Mouse (Mus musculus) forebrain, embryonic 14.5 days (tissue): ENCODE data around the gene Slc22a3. TPM values are rescaled to one million over a fixed set of nuclear protein-coding genes. Genes with fewer than 3 reads are reported as not detected.

Source experiments
- ATAC-seq: fragments of 200-750 bp; cut with Nextera tagmentation; 2 replicates; pipeline ENCODE4 v1.8.0; 2017; ENCODE audit warnings: mild to moderate bottlenecking, moderate library complexity
- DNase-seq: peaks from one replicate; pipeline ENCODE4 v3.0.0-alpha.2; 2015; ENCODE audit warnings: low spot score
- H3K27ac ChIP-seq: fragments of 300-500 bp; sonication (generic); 2 replicates; pipeline ENCODE4 v1.5.1; 2014; ENCODE audit warnings: low read depth, mild to moderate bottlenecking, control low read depth, low read length, moderate library complexity
- H3K27me3 ChIP-seq: fragments of 300-500 bp; sonication (generic); replicated peaks from 2 replicates; pipeline ENCODE4 v1.6.1; 2014; ENCODE audit warnings: low read length, control low read depth, mixed read lengths; ENCODE audit not compliant: control insufficient read depth, insufficient read depth
- H3K36me3 ChIP-seq: fragments of 300-500 bp; sonication (generic); 2 replicates; pipeline ENCODE4 v1.6.1; 2014; ENCODE audit warnings: low read length, control low read depth; ENCODE audit not compliant: control insufficient read depth, insufficient read depth
- H3K4me1 ChIP-seq: fragments of 300-500 bp; sonication (generic); 2 replicates; pipeline ENCODE4 v1.6.1; 2014; ENCODE audit warnings: antibody characterized with exemption, low read length, control low read depth; ENCODE audit not compliant: control insufficient read depth, insufficient read depth
- H3K4me2 ChIP-seq: fragments of 300-500 bp; sonication (generic); 2 replicates; pipeline ENCODE4 v1.6.1; 2014; ENCODE audit warnings: mild to moderate bottlenecking, control low read depth, low read length
- H3K4me3 ChIP-seq: fragments of 300-500 bp; sonication (generic); 2 replicates; pipeline ENCODE4 v1.5.1; 2014; ENCODE audit warnings: low read depth, low read length, control low read depth
- H3K9ac ChIP-seq: fragments of 300-500 bp; sonication (generic); 2 replicates; pipeline ENCODE4 v1.6.1; 2014; ENCODE audit warnings: mild to moderate bottlenecking, low read length, control low read depth, moderate library complexity
- H3K9me3 ChIP-seq: fragments of 300-500 bp; sonication (generic); replicated peaks from 2 replicates; pipeline ENCODE4 v1.6.1; 2016; ENCODE audit warnings: low read length, control low read depth, mixed read lengths; ENCODE audit not compliant: control insufficient read depth
- WGBS: fragments of 180-500 bp; shearing (Covaris S2); extraction: QIAGEN DNeasy Blood & Tissue Kit; methylation state at CpG from one replicate; pipeline ENCODE4 v1.1.7; 2014; 5-methylcytosine and 5-hydroxymethylcytosine counted together
- polyA plus RNA-seq: library from polyadenylated mRNA; unstranded; fragments of >200 nt; fragmentation: Nextera tagmentation; extraction: Ambion mirVana; gene quantifications from 2 replicates; pipeline ENCODE4 v1.2.1, GENCODE M21; 2014

The Slc22a3 gene
- polyA plus RNA-seq = 0.11 and 0.49 TPM in 2 replicates

DNA sequence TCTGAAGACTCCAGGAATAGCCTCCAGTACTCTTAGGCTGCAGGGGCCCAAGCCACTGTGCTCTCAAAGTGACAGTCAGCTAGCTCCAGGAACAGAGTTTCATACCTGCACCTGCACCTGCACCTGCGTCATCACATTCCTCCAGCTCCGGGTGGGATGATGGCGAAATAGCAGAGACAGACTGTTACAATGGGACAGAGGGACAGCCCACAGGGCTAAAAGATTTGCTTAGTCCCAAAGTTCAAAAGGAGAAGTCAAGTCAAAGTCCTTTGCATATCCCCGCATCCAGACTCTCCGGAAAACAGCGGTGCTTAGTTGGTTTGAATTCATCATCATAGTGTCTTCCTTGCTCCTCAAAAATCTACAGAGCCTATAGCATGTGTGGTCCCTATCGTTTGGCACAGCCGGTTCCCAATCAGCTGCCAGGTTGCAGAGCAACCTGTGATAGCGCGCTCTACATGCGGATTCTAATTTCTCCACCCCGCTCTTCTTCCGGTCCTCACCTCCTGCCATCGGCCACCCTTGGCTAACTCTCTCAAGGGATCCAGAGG, at the start of gene Slc22a3:
TSS of gene Slc22a3 (minus strand) at position 51 of the 551 bp plus-strand sequence.
- peak within 1 kb of the TSS; percentile 22 for H3K4me3 ChIP-seq
- H3K4me2 ChIP-seq = peak within 1 kb of the TSS; percentile 45
- 10% methylated on average over 14 of the region's 14 CpGs for WGBS
- peaks cover 34% of the 10 kb centered on the region for H3K27me3 ChIP-seq
- no peaks in the 10 kb centered on the region for H3K4me1 ChIP-seq
- no peaks in the 10 kb centered on the region for H3K36me3 ChIP-seq
- no peak within 1 kb of the TSS for H3K9ac ChIP-seq
- no peak for ATAC-seq
- H3K27ac ChIP-seq = no peak within 1 kb of the TSS
- DNase-seq = no peak
- no peaks in the 10 kb centered on the region for H3K9me3 ChIP-seq

DNA sequence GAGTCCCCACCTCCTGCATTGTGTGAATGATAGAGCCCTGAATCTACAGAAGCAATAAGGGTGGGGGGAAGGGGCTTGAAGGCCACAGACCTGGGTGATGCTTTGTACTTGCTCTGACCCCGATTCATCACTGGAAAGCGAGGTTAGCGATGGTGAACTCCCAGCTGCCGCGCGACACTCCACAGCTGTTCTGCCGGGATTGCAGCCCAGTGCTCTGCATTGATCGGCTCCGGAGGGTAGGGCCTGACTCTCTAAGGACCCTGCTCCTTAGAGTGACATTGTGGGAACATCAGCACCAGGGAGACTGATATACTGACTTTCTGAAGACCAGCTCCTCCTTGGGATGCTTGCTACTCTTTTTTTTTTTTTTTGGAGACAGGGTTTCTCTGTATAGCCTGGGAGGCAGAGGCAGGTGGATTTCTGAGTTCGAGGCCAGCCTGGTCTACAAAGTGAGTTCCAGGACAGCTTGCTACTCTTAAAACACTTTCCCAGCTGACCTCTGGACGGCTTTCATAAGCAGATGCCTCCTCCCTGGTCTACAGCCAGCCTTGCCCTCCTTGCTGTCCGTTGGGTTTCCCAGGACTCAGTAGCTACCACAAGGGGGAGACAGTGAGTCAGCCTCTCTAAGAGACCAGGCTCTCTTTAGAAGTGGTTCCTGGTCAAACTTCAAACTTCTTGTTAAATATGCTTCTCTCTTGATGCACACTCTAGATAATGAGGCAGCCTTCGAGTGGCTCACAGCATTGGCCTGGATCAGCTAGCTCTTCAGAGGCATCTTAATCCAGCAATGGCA, 27.0 kb upstream of the Slc22a3 start:
- Histone ChIP-seq H3K27ac (no peak overlapping the region), H3K4me3 (no peak overlapping the region), H3K9me3 (no peaks in the 10 kb centered on the region), H3K4me1 (no peaks in the 10 kb centered on the region), H3K27me3 (no peaks in the 10 kb centered on the region), H3K4me2 (no peak overlapping the region), H3K36me3 (no peaks in the 10 kb centered on the region), H3K9ac (no peak overlapping the region)
- ATAC-seq = no peak
- WGBS = 66% methylated on average over 13 of the region's 13 CpGs
- DNase-seq = peak; percentile 72

DNA sequence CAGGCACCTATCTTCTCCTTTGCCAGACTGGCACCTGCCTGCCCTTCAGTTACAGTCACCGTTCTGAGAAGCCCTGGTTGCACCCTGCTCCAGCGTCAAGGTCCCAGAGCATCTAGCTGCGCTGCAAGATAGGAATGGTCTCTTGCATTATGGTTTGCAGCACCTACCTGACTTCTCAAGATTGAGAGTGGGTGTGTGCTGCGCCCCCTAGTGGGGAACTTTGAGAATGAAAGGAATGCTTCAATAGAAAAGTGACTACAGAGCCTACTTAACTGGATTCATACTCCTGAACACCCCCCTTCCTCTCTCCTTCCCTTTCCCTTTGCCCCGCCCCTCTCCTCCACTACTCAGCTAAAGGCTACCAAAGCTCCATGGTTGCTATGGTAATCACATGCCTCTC, 24.6 kb upstream of the Slc22a3 start:
- 34% methylated on average over 5 of the region's 5 CpGs for WGBS
- H3K36me3 ChIP-seq = no peaks in the 10 kb centered on the region
- H3K4me1 ChIP-seq = no peaks in the 10 kb centered on the region
- no peak overlapping the region for H3K4me2 ChIP-seq
- H3K9me3 ChIP-seq = no peaks in the 10 kb centered on the region
- DNase-seq = peak; percentile 47
- H3K9ac ChIP-seq = no peak overlapping the region
- H3K27me3 ChIP-seq = no peaks in the 10 kb centered on the region
- H3K4me3 ChIP-seq = no peak overlapping the region
- no peak overlapping the region for H3K27ac ChIP-seq
- ATAC-seq = no peak

DNA sequence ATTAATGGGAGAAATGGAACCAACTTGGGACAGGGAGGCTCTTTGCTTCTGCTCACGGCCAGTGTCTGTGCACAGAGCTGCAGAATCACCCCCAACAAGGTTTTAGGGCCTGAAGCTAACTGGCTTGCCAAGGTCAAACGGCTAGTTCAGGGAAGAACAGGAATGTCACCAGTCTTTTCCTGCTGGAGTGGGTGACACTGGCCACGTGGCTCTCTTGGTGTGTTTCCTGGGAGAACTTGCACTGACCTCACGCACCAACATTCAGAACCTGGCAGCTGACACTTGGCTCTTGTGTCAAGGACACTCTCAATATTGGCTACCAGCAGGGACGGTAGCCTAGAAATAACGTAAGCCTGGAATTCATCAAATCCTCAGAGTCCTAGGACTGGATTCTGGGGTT, 22.6 kb upstream of the Slc22a3 start:
- DNase-seq (no peak), ATAC-seq (no peak)
- no peak overlapping the region for H3K4me3 ChIP-seq
- H3K36me3 ChIP-seq = no peaks in the 10 kb centered on the region
- H3K9ac ChIP-seq = no peak overlapping the region
- WGBS = 80% methylated on average over 6 of the region's 6 CpGs
- no peaks in the 10 kb centered on the region for H3K27me3 ChIP-seq
- H3K4me2 ChIP-seq = no peak overlapping the region
- H3K27ac ChIP-seq = no peak overlapping the region
- H3K4me1 ChIP-seq = no peaks in the 10 kb centered on the region
- no peaks in the 10 kb centered on the region for H3K9me3 ChIP-seq

DNA sequence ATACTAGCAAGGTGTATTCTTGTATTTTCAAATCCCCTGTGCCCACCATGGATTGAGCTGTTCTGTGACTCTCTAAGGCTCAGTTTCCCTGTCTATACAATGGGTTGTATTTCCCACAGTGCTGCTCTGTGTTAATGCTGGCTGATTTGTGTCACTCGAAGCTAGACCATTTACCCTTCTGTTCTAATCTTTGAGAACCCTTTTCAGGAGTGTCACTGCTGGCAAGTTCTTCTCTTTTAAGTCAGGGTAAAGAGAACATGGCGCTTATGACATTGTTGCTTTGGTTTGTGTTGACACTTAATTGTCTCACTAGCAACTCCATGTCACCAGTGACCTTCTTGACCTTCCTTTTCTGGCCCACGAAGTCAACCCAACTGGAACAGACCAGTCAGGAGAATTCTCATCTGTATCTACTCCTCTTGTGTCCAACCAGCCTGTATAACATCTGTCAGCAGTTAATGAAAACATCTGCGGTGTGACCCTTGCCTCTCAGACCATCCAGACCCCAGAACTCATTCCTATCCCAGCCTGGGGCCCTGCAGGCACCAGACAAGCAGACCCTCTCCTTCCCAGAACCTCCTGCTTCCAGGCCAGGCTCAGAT, 22.0 kb upstream of the Slc22a3 start:
- DNase-seq = no peak
- no peaks in the 10 kb centered on the region for H3K9me3 ChIP-seq
- ATAC-seq = no peak
- H3K9ac ChIP-seq = no peak overlapping the region
- no peak overlapping the region for H3K4me3 ChIP-seq
- H3K27me3 ChIP-seq = no peaks in the 10 kb centered on the region
- WGBS = 82% methylated on average over 4 of the region's 4 CpGs
- no peak overlapping the region for H3K27ac ChIP-seq
- no peaks in the 10 kb centered on the region for H3K36me3 ChIP-seq
- no peaks in the 10 kb centered on the region for H3K4me1 ChIP-seq
- H3K4me2 ChIP-seq = no peak overlapping the region

DNA sequence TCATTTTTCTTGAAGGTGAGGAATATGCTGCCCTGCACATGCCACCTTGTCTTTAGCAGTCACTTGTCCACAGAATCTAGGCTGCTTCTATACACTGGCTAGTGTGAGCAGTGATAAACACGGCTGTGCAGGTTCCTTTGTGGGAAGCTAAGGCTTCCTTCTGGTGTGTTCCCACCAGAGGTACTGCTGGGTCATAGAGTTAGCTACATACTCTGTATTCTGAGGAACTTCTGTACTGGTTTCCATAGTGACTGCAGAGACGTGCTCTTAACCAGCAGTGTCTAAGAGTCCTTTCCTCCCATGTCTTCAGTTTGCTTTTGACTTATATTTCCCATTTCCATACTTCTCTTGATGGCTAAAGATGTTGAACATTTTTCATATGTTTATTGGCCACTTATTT, 11.6 kb upstream of the Slc22a3 start:
- H3K4me3 ChIP-seq = no peak overlapping the region
- no peak for DNase-seq
- H3K4me2 ChIP-seq = no peak overlapping the region
- ATAC-seq = no peak
- H3K4me1 ChIP-seq = no peaks in the 10 kb centered on the region
- WGBS = 68% methylated on average over 2 of the region's 2 CpGs
- H3K9me3 ChIP-seq = peaks cover 4% of the 10 kb centered on the region; the same call in 1 of the 2 replicates
- no peaks in the 10 kb centered on the region for H3K36me3 ChIP-seq
- H3K27me3 ChIP-seq = no peaks in the 10 kb centered on the region
- H3K27ac ChIP-seq = no peak overlapping the region
- H3K9ac ChIP-seq = no peak overlapping the region

DNA sequence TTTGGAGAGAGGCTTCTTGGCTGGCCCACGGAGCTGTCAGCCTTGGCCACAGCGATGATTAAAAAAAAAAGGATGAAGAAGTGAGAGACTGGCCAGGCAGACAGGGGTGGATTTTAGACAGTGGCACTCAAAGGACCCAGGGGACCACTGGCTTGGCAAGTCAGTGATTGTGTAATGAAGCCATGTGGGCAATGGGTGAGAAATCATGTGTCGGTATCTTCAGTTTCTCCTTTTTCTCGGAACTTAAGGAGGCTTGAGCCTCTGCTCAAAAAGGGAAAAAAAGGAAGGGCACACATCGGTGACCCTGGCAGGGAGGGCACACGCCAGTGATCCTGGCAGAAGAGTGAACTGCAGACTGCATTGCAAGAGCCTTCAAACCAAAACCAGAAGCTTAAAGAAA, 10.7 kb upstream of the Slc22a3 start:
- no peaks in the 10 kb centered on the region for H3K36me3 ChIP-seq
- H3K9me3 ChIP-seq = peaks cover 4% of the 10 kb centered on the region; the same call in 1 of the 2 replicates
- no peaks in the 10 kb centered on the region for H3K27me3 ChIP-seq
- ATAC-seq = no peak
- H3K4me2 ChIP-seq = no peak overlapping the region
- no peak overlapping the region for H3K27ac ChIP-seq
- H3K9ac ChIP-seq = no peak overlapping the region
- 83% methylated on average over 6 of the region's 6 CpGs for WGBS
- no peak overlapping the region for H3K4me3 ChIP-seq
- no peaks in the 10 kb centered on the region for H3K4me1 ChIP-seq
- DNase-seq = no peak

DNA sequence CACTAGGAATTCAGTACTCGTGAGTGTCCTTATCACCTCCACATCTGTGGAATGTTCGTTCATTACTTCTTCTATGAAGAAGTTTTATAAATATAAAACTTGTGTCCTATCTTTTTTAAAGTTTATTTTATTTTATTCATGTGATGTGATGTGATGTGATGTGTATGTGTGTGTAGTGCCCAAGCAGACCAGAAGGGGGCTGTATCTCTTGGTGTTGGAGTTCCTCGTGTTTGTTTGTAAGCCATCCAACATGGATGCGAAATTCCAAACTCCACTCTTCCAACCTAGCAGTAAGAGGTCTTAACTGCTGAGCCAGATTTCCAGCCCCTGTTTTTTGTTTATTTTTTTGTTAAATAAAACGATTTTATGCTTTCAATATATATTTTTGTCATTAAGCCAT, 6.5 kb upstream of the Slc22a3 start:
- Histone ChIP-seq H3K27ac (no peak overlapping the region), H3K9me3 (no peaks in the 10 kb centered on the region), H3K4me3 (no peak overlapping the region), H3K27me3 (0 out of 2 replicates have a peak, but pooled peaks cover 2% of the 10 kb centered on the region), H3K9ac (no peak overlapping the region), H3K4me1 (no peaks in the 10 kb centered on the region), H3K4me2 (no peak overlapping the region), H3K36me3 (no peaks in the 10 kb centered on the region)
- 87% methylated on average over 5 of the region's 5 CpGs for WGBS
- ATAC-seq (no peak), DNase-seq (no peak)
